Mouse (Mus musculus): ENCODE results near the gene Morf4l2. TPM values are rescaled to one million over a fixed set of nuclear protein-coding genes. Genes with fewer than 3 reads are reported as not detected.

The Morf4l2 gene
- polyA plus RNA-seq (2011; ENCODE audit: insufficient read length, low read depth, missing spikeins) = 634 and 777 TPM in 2 replicates

GRCm38 (mm10) chrX:136743459-136743858, at the start of gene Morf4l2:
Gene Morf4l2 (minus strand): TSS chrX:136743690.
- H3K4me3 ChIP-seq (ENCODE audit: insufficient read depth, low read length) = peak within 1 kb of the TSS; percentile 57
- H3K27ac ChIP-seq (ENCODE audit: insufficient read depth, low read length) = peak within 1 kb of the TSS; percentile 99
- TF ChIP-seq CTCF (IDR thresholded peaks at IDR 0.05; ENCODE audit: borderline replicate concordance, insufficient read depth, low read length) (no peak), POLR2A (IDR thresholded peaks at IDR 0.05; ENCODE audit: low read depth, low read length) (no peak)
- H3K4me1 ChIP-seq (ENCODE audit: control insufficient read depth, insufficient read depth, low read length) = no peaks in the 10 kb centered on the region

GRCm38 (mm10) chrX:136789446-136789845, 46.0 kb upstream of the Morf4l2 start:
- no peak for TF ChIP-seq POLR2A (IDR thresholded peaks at IDR 0.05; ENCODE audit: low read depth, low read length)
- no peak for TF ChIP-seq CTCF (IDR thresholded peaks at IDR 0.05; ENCODE audit: borderline replicate concordance, insufficient read depth, low read length)
- Histone ChIP-seq H3K4me3 (ENCODE audit: insufficient read depth, low read length) (no peak overlapping the region), H3K4me1 (ENCODE audit: control insufficient read depth, insufficient read depth, low read length) (no peaks in the 10 kb centered on the region), H3K27ac (ENCODE audit: insufficient read depth, low read length) (no peak overlapping the region)

GRCm38 (mm10) chrX:136780041-136780440, 36.6 kb upstream of the Morf4l2 start, which contains the start of gene Glra4:
Gene Glra4 (minus strand): TSS chrX:136780141.
- no peak within 1 kb of the TSS for H3K27ac ChIP-seq (ENCODE audit: insufficient read depth, low read length)
- H3K4me1 ChIP-seq (ENCODE audit: control insufficient read depth, insufficient read depth, low read length) = no peaks in the 10 kb centered on the region
- TF ChIP-seq POLR2A (IDR thresholded peaks at IDR 0.05; ENCODE audit: low read depth, low read length) (no peak), CTCF (IDR thresholded peaks at IDR 0.05; ENCODE audit: borderline replicate concordance, insufficient read depth, low read length) (no peak)
- no peak within 1 kb of the TSS for H3K4me3 ChIP-seq (ENCODE audit: insufficient read depth, low read length)

- TF ChIP-seq POLR2A (IDR thresholded peaks at IDR 0.05; ENCODE audit: low read depth, low read length) (no peak), CTCF (IDR thresholded peaks at IDR 0.05; ENCODE audit: borderline replicate concordance, insufficient read depth, low read length) (no peak)
- Histone ChIP-seq H3K4me3 (ENCODE audit: insufficient read depth, low read length) (no peak overlapping the region), H3K27ac (ENCODE audit: insufficient read depth, low read length) (no peak overlapping the region), H3K4me1 (ENCODE audit: control insufficient read depth, insufficient read depth, low read length) (no peaks in the 10 kb centered on the region)
Observed at GRCm38 (mm10) chrX:136779262-136779661, 35.8 kb upstream of the Morf4l2 start.

- Histone ChIP-seq H3K27ac (ENCODE audit: insufficient read depth, low read length) (no peak overlapping the region), H3K4me1 (ENCODE audit: control insufficient read depth, insufficient read depth, low read length) (no peaks in the 10 kb centered on the region), H3K4me3 (ENCODE audit: insufficient read depth, low read length) (no peak overlapping the region)
- no peak for TF ChIP-seq CTCF (IDR thresholded peaks at IDR 0.05; ENCODE audit: borderline replicate concordance, insufficient read depth, low read length)
- TF ChIP-seq POLR2A (IDR thresholded peaks at IDR 0.05; ENCODE audit: low read depth, low read length) = no peak
Observed at GRCm38 (mm10) chrX:136778046-136778445, 34.6 kb upstream of the Morf4l2 start.

GRCm38 (mm10) chrX:136773035-136773434, 29.5 kb upstream of the Morf4l2 start:
- no peaks in the 10 kb centered on the region for H3K4me1 ChIP-seq (ENCODE audit: control insufficient read depth, insufficient read depth, low read length)
- no peak overlapping the region for H3K27ac ChIP-seq (ENCODE audit: insufficient read depth, low read length)
- H3K4me3 ChIP-seq (ENCODE audit: insufficient read depth, low read length) = no peak overlapping the region
- no peak for TF ChIP-seq POLR2A (IDR thresholded peaks at IDR 0.05; ENCODE audit: low read depth, low read length)
- no peak for TF ChIP-seq CTCF (IDR thresholded peaks at IDR 0.05; ENCODE audit: borderline replicate concordance, insufficient read depth, low read length)

- no peak for TF ChIP-seq POLR2A (IDR thresholded peaks at IDR 0.05; ENCODE audit: low read depth, low read length)
- no peak for TF ChIP-seq CTCF (IDR thresholded peaks at IDR 0.05; ENCODE audit: borderline replicate concordance, insufficient read depth, low read length)
- no peaks in the 10 kb centered on the region for H3K4me1 ChIP-seq (ENCODE audit: control insufficient read depth, insufficient read depth, low read length)
Observed at GRCm38 (mm10) chrX:136761103-136762074, 17.9 kb upstream of the Morf4l2 start.

GRCm38 (mm10) chrX:136755464-136755863, 12.0 kb upstream of the Morf4l2 start:
- H3K27ac ChIP-seq (ENCODE audit: insufficient read depth, low read length) = no peak overlapping the region
- no peaks in the 10 kb centered on the region for H3K4me1 ChIP-seq (ENCODE audit: control insufficient read depth, insufficient read depth, low read length)
- TF ChIP-seq CTCF (IDR thresholded peaks at IDR 0.05; ENCODE audit: borderline replicate concordance, insufficient read depth, low read length) (no peak), POLR2A (IDR thresholded peaks at IDR 0.05; ENCODE audit: low read depth, low read length) (no peak)
- no peak overlapping the region for H3K4me3 ChIP-seq (ENCODE audit: insufficient read depth, low read length)

More at GRCm38 (mm10) chrX:136761103-136762074, 17.9 kb upstream of the Morf4l2 start:
- Histone ChIP-seq H3K4me3 (ENCODE audit: insufficient read depth, low read length) (no peak overlapping the region), H3K27ac (ENCODE audit: insufficient read depth, low read length) (no peak overlapping the region)

GRCm38 (mm10) chrX:136749329-136749728, 5.8 kb upstream of the Morf4l2 start:
- Histone ChIP-seq H3K4me3 (ENCODE audit: insufficient read depth, low read length) (no peak overlapping the region), H3K4me1 (ENCODE audit: control insufficient read depth, insufficient read depth, low read length) (no peaks in the 10 kb centered on the region), H3K27ac (ENCODE audit: insufficient read depth, low read length) (no peak overlapping the region)
- TF ChIP-seq CTCF (IDR thresholded peaks at IDR 0.05; ENCODE audit: borderline replicate concordance, insufficient read depth, low read length) (no peak), POLR2A (IDR thresholded peaks at IDR 0.05; ENCODE audit: low read depth, low read length) (no peak)

GRCm38 (mm10) chrX:136744663-136745062, 1.2 kb upstream of the Morf4l2 start:
- no peaks in the 10 kb centered on the region for H3K4me1 ChIP-seq (ENCODE audit: control insufficient read depth, insufficient read depth, low read length)
- TF ChIP-seq CTCF (IDR thresholded peaks at IDR 0.05; ENCODE audit: borderline replicate concordance, insufficient read depth, low read length) (no peak), POLR2A (IDR thresholded peaks at IDR 0.05; ENCODE audit: low read depth, low read length) (no peak)
- H3K27ac ChIP-seq (ENCODE audit: insufficient read depth, low read length) = no peak overlapping the region
- no peak overlapping the region for H3K4me3 ChIP-seq (ENCODE audit: insufficient read depth, low read length)
